Mouse (Mus musculus) embryonic facial prominence, embryonic 14.5 days (tissue): ENCODE data around the gene Cnr1. TPM values are rescaled to one million over a fixed set of nuclear protein-coding genes. Genes with fewer than 3 reads are reported as not detected.

ENCODE experiments used
- polyA plus RNA-seq: library from polyadenylated mRNA; unstranded; fragments of >200 nt; fragmentation: Nextera tagmentation; extraction: Ambion mirVana; gene quantifications from 2 replicates; pipeline ENCODE4 v1.2.1, GENCODE M21; 2014

Gene Cnr1
- polyA plus RNA-seq, 1 experiment from 2014 or later: 6.4 TPM

Other genes starting within 250 kb of the Cnr1 start
- gene Spaca1, start 125.6 kb downstream of the Cnr1 start, polyA plus RNA-seq: 5.2 and 5.6 TPM in 2 replicates